In the genomic region with DNA sequence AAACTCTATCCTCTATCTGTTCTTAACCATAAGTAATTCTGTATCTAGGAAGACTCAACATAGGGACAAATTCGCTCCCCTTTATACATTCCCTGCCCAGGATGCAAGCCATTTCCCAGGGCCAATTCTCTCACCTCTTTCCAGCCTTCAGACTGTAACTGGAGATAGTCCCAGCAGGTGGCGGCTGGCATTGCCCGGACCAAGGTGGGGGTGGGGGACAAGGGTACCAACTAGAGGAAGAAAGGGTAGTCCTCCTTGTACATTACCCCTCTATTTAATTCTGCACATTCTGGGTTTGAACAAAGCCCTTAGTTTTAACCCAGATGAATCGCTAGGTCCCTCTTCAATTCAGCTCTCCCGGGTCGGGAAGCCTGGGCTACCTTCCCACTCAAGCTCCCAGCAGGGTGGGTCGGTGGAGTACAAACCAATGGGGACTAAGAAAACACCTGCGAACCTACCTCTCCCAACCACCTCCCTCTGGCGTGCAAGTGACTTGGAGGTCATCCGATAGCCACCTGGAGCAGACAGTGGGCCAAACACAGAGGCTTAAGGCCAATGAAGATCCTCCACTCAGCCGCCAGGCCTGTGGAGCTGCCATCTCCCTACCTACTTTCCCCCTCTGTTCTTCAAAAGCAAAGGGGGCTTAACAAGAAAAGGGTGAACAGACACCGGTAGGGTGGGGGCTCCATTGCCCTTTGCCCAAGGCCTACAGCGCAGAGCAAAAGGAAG, we compare ENCODE assay signal across 1 mouse cellular context.
TF ChIP-seq lines count a peak whose summit lies in the region.

No protein-coding gene starts in this region.

TF ChIP-seq in MEL, 35 proteins besides CTCF, POLR2A, EP300 and RAD21 (continued from another document):
- TF ChIP-seq JUND (IDR thresholded peaks at IDR 0.05; ENCODE audit: low read depth, low read length) (no peak), MAX (IDR thresholded peaks at IDR 0.05; ENCODE audit: low read length) (no peak), USF2 (IDR thresholded peaks at IDR 0.05; ENCODE audit: borderline replicate concordance in 1 of 2, insufficient read depth in 1 of 2, low read depth in 1 of 2, low read length in 2 of 2) (no peak)
